Mouse (Mus musculus): ENCODE measurements around the gene Nfatc2. TPM values are rescaled to one million over a fixed set of nuclear protein-coding genes. Genes with fewer than 3 reads are reported as not detected.

Gene Nfatc2
- polyA plus RNA-seq, 1 experiment from 2014 or later: 2.6 TPM

DNA sequence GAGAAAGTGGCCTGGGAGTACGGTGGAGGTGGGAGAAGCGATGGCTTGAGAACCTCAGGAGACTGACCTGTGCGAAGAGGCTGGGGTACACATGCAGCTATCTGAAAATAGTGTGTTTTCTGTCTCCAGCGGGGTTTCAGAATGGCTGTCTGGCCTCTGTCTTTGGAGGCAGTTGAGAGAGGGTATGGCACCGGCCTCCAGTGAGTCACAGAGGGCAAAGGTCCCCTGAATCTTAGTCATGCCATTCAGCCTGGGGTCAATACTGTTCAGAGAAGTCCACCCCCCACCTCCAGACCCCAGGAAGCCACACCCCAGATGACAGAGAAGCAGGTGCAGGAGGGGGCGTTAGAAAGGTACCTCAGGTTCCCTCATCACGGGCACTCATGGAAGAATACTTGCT, 83.7 kb downstream of the Nfatc2 start:
- 84% methylated on average over 7 of the region's 7 CpGs for WGBS
- no peaks in the 10 kb centered on the region for H3K4me1 ChIP-seq (ENCODE audit: insufficient read depth, low read length)
- no peak for ATAC-seq (ENCODE audit: low FRiP score, low TSS enrichment)
- no peak overlapping the region for H3K27ac ChIP-seq (ENCODE audit: low read length)
- no peaks in the 10 kb centered on the region for H3K27me3 ChIP-seq (ENCODE audit: insufficient read depth, low read length)
- H3K4me2 ChIP-seq (replicated peaks; ENCODE audit: low read depth, low read length): no peak overlapping the region
- H3K36me3 ChIP-seq (ENCODE audit: insufficient read depth, low read length): no peaks in the 10 kb centered on the region
- H3K9me3 ChIP-seq (ENCODE audit: low read length): no peaks in the 10 kb centered on the region
- H3K9ac ChIP-seq (replicated peaks; ENCODE audit: low read length): no peak overlapping the region
- no peak overlapping the region for H3K4me3 ChIP-seq (ENCODE audit: low read length)

DNA sequence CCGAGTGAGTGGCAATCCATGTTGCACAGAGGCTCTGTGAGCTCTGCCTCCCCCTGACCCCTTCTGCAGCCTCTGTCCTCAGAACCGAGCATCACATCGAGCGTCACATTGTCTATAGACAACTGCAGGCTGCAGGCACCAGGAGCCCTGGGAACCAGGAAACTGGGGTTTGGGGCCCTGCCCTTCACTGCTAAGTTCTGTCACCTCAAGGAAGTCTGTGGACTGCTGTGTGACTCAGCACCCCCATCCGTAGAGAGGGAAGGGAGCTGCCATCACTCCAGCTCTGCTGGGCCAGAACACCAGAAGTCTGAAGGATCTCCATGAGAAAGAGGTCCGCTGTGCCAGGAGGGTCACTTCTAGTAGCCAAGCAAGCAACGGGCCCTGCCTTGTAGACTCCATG, 84.7 kb downstream of the Nfatc2 start:
- Histone ChIP-seq H3K4me1 (ENCODE audit: insufficient read depth, low read length) (no peaks in the 10 kb centered on the region), H3K4me3 (ENCODE audit: low read length) (no peak overlapping the region), H3K4me2 (replicated peaks; ENCODE audit: low read depth, low read length) (no peak overlapping the region), H3K9me3 (ENCODE audit: low read length) (0 out of 2 replicates have a peak, but pooled peaks cover under 1% of the 10 kb centered on the region), H3K36me3 (ENCODE audit: insufficient read depth, low read length) (no peaks in the 10 kb centered on the region), H3K27ac (ENCODE audit: low read length) (no peak overlapping the region), H3K27me3 (ENCODE audit: insufficient read depth, low read length) (no peaks in the 10 kb centered on the region), H3K9ac (replicated peaks; ENCODE audit: low read length) (no peak overlapping the region)
- WGBS: 86% methylated on average over 7 of the region's 7 CpGs
- no peak for ATAC-seq (ENCODE audit: low FRiP score, low TSS enrichment)

DNA sequence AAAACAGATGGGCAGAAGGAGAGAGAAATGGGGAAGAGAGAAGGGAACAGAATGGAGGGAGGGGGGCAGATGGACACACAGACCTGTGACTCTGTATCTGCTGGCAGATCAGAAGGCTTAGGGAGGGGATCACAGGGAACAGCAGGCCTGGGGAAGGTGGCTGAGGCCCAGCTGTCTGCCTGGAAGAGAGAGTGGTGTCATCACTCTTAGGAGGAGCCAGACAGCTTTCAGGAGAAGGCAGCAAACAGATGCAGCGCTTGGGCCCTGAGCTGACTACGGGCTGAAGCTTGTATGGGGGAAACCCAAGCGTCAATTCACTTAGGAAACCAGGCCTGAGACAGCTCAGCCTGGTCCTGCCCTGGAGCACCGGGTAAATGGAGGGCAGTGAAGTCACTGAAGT, 86.0 kb downstream of the Nfatc2 start:
- Histone ChIP-seq H3K9ac (replicated peaks; ENCODE audit: low read length) (no peak overlapping the region), H3K4me1 (ENCODE audit: insufficient read depth, low read length) (no peaks in the 10 kb centered on the region), H3K27me3 (ENCODE audit: insufficient read depth, low read length) (no peaks in the 10 kb centered on the region), H3K4me3 (ENCODE audit: low read length) (no peak overlapping the region), H3K9me3 (ENCODE audit: low read length) (peaks cover 5% of the 10 kb centered on the region; the same call in 1 of the 2 replicates), H3K4me2 (replicated peaks; ENCODE audit: low read depth, low read length) (no peak overlapping the region), H3K27ac (ENCODE audit: low read length) (no peak overlapping the region), H3K36me3 (ENCODE audit: insufficient read depth, low read length) (no peaks in the 10 kb centered on the region)
- no peak for ATAC-seq (ENCODE audit: low FRiP score, low TSS enrichment)
- WGBS: 83% methylated on average over 4 of the region's 4 CpGs

DNA sequence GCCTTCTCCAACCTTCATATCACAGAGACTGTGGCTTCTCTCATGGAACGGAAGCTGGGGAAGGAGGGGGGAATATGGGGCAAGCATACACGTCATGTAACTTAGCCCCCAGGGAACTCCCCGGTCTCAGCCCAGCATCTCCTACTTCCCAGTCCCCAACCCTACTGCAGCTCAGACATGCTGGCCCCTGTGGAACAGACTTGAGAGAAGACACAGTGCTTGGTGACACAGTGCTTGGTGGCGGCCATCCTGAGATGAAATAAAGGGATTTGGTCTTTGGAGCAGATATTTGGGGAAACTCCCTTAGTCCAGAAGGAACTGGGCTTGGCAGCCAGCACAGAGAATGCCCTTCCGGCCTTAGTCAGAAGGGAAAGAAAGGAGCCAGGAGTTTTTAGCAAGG, 87.3 kb downstream of the Nfatc2 start:
- no peaks in the 10 kb centered on the region for H3K4me1 ChIP-seq (ENCODE audit: insufficient read depth, low read length)
- no peak overlapping the region for H3K4me2 ChIP-seq (replicated peaks; ENCODE audit: low read depth, low read length)
- H3K27me3 ChIP-seq (ENCODE audit: insufficient read depth, low read length): no peaks in the 10 kb centered on the region
- H3K4me3 ChIP-seq (ENCODE audit: low read length): no peak overlapping the region
- 84% methylated on average over 5 of the region's 5 CpGs for WGBS
- H3K36me3 ChIP-seq (ENCODE audit: insufficient read depth, low read length): no peaks in the 10 kb centered on the region
- no peak overlapping the region for H3K27ac ChIP-seq (ENCODE audit: low read length)
- ATAC-seq (ENCODE audit: low FRiP score, low TSS enrichment): no peak
- no peak overlapping the region for H3K9ac ChIP-seq (replicated peaks; ENCODE audit: low read length)
- peaks cover 5% of the 10 kb centered on the region; the same call in 1 of the 2 replicates for H3K9me3 ChIP-seq (ENCODE audit: low read length)

DNA sequence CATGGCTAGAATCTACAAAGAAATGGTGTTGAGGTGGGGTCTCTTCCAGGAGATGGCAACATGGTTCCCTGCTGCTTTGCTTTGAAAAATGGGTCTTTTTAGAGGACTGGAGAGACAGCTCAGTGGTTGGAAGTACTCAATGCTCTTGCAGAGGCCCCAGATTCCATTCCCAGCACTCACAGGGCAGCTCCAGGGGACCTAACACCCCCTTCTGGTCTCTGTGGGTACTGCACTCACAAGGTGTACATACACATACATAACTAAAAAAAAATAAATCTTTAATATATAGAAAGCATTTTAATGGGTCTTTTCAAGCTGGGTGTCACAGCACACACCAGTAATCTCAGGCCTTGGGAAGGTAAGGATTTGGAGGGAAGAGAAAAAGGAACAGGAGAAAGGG, 89.9 kb downstream of the Nfatc2 start:
- H3K9ac ChIP-seq (replicated peaks; ENCODE audit: low read length): no peak overlapping the region
- no peak overlapping the region for H3K27ac ChIP-seq (ENCODE audit: low read length)
- no peaks in the 10 kb centered on the region for H3K36me3 ChIP-seq (ENCODE audit: insufficient read depth, low read length)
- no peaks in the 10 kb centered on the region for H3K27me3 ChIP-seq (ENCODE audit: insufficient read depth, low read length)
- H3K4me1 ChIP-seq (ENCODE audit: insufficient read depth, low read length): no peaks in the 10 kb centered on the region
- no peak overlapping the region for H3K4me2 ChIP-seq (replicated peaks; ENCODE audit: low read depth, low read length)
- peaks cover 5% of the 10 kb centered on the region; the same call in 1 of the 2 replicates for H3K9me3 ChIP-seq (ENCODE audit: low read length)
- H3K4me3 ChIP-seq (ENCODE audit: low read length): no peak overlapping the region
- ATAC-seq (ENCODE audit: low FRiP score, low TSS enrichment): no peak

DNA sequence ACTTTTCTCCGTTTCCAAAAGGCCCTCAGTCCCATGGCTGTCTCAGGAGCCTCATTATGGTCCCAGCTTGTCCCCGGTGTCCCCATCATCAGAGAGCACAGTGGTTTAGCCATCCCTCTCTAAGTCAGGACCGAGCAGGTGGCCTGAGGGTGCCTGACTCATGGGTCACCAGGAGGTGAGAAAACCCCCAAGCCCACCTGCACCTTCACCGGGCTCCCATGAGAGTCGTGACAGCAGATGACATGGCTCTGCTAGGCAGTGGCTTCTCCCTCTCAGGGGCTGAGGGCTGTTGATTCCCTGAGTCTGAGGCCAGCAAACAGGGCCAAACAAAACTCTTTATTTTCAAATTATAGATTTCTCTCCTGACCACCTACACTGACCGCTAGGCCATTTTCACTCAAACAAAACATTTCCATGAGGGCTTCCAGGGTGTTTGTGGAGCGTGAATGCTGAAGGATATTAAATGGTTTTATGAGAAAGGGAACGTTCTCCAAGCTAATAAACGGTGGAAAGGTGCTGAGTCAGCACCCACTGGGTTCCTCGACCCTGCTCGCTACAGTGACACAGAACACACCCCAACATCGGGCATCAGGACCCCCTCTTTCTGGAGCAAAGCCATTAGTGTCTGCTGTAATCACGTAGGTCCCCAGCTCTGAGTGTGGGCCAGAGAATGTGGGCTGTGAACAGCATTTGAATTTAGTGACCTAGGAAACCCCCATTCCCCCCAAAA, 92.8 kb downstream of the Nfatc2 start:
- no peaks in the 10 kb centered on the region for H3K27me3 ChIP-seq (ENCODE audit: insufficient read depth, low read length)
- H3K4me2 ChIP-seq (replicated peaks; ENCODE audit: low read depth, low read length): no peak overlapping the region
- no peak overlapping the region for H3K27ac ChIP-seq (ENCODE audit: low read length)
- H3K9ac ChIP-seq (replicated peaks; ENCODE audit: low read length): no peak overlapping the region
- no peaks in the 10 kb centered on the region for H3K4me1 ChIP-seq (ENCODE audit: insufficient read depth, low read length)
- ATAC-seq (ENCODE audit: low FRiP score, low TSS enrichment): no peak
- WGBS: 76% methylated on average over 13 of the region's 13 CpGs
- no peaks in the 10 kb centered on the region for H3K36me3 ChIP-seq (ENCODE audit: insufficient read depth, low read length)
- peaks cover 5% of the 10 kb centered on the region; the same call in 1 of the 2 replicates for H3K9me3 ChIP-seq (ENCODE audit: low read length)
- no peak overlapping the region for H3K4me3 ChIP-seq (ENCODE audit: low read length)

DNA sequence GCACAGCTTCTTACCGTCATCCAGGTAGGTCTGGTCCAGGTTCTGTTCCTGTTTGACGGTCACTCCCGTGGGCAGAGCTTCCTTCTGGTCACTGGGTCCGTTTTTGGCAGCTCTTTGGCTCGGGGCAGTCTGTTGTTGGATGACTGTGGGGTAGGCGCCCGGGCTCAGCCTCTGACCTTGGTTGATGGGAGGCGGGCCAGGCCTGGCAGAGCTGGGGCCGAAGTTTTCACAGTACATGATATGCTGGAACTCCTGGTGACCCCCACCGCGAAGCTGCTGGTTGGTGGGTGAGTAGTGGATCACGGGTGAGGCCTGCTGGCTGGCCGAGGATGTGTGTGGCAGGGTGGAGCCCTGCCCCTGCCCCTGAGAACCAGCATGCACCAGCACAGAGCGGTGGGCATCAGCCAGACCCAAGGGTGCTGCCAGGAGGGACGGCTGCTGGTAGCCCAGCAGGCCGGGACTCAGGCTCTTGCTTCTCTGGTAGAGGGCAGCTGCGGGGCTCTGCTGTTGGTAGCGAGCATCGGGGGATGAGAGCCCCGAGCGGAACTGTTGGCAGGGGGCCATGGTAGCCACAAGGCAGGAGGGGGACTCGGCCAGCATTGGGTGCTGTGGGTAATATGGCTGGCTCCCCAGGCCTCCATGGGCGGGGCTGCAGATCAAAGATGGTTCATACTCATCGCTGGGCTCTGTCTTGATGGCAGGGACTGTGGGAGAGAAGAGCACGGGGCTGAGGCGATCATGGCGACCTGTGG, 96.8 kb downstream of the Nfatc2 start:
- Histone ChIP-seq H3K4me2 (replicated peaks; ENCODE audit: low read depth, low read length) (no peak overlapping the region), H3K4me1 (ENCODE audit: insufficient read depth, low read length) (peaks cover 5% of the 10 kb centered on the region; the same call in 1 of the 2 replicates), H3K9ac (replicated peaks; ENCODE audit: low read length) (no peak overlapping the region), H3K9me3 (ENCODE audit: low read length) (no peaks in the 10 kb centered on the region), H3K4me3 (ENCODE audit: low read length) (no peak overlapping the region), H3K27ac (ENCODE audit: low read length) (no peak overlapping the region), H3K27me3 (ENCODE audit: insufficient read depth, low read length) (no peaks in the 10 kb centered on the region), H3K36me3 (ENCODE audit: insufficient read depth, low read length) (no peaks in the 10 kb centered on the region)
- 0 out of 2 replicates have a peak, but pooled peaks have one; percentile 17 for ATAC-seq (ENCODE audit: low FRiP score, low TSS enrichment)
- WGBS: 84% methylated on average over 27 of the region's 27 CpGs

DNA sequence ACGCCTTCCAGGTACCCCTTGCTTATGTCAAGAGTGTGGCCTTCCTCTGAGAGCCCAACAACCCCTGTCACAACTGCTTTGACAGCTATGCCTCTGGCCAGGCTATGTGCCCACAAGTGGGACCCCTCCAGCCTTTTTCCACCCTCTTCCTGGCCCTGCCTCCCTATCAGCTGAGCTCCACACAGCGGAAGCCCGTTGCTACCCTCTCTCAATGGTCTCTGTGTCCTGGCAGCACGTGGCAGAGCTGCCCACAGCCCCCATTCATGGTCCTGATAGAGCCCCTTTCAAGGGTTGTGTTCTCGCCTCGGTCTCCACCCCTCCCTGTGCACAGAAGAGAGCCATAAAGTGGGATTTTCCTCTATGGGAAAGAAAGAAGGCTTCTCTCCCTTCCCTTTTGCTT, 97.7 kb downstream of the Nfatc2 start:
- no peaks in the 10 kb centered on the region for H3K36me3 ChIP-seq (ENCODE audit: insufficient read depth, low read length)
- no peaks in the 10 kb centered on the region for H3K9me3 ChIP-seq (ENCODE audit: low read length)
- no peak for ATAC-seq (ENCODE audit: low FRiP score, low TSS enrichment)
- WGBS: 73% methylated on average over 6 of the region's 6 CpGs
- H3K4me1 ChIP-seq (ENCODE audit: insufficient read depth, low read length): peaks cover 5% of the 10 kb centered on the region; the same call in 1 of the 2 replicates
- H3K9ac ChIP-seq (replicated peaks; ENCODE audit: low read length): no peak overlapping the region
- no peak overlapping the region for H3K27ac ChIP-seq (ENCODE audit: low read length)
- no peak overlapping the region for H3K4me3 ChIP-seq (ENCODE audit: low read length)
- H3K4me2 ChIP-seq (replicated peaks; ENCODE audit: low read depth, low read length): no peak overlapping the region
- H3K27me3 ChIP-seq (ENCODE audit: insufficient read depth, low read length): no peaks in the 10 kb centered on the region

DNA sequence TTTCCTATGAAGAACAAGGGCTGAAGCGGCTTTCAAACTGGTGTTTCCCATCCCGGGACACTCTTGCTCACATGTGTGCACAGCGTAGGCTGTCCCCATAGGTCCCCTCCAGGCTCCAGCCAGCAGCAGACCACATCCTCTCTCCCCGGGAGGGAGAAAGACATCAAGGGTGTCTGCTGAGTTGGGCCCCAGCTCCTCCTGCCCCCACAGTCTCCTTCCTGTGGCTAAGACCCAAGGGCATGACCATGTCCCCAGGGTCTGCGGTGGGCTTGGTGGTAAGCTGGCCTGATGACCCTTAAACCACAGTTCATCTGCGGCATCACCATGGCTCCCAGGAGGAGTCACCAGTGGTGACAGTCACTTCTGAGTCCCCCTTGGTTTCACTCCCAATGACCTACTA, 100.7 kb downstream of the Nfatc2 start:
- ATAC-seq (ENCODE audit: low FRiP score, low TSS enrichment): no peak
- Histone ChIP-seq H3K27me3 (ENCODE audit: insufficient read depth, low read length) (no peaks in the 10 kb centered on the region), H3K4me1 (ENCODE audit: insufficient read depth, low read length) (peaks cover 5% of the 10 kb centered on the region; the same call in 1 of the 2 replicates), H3K9me3 (ENCODE audit: low read length) (no peaks in the 10 kb centered on the region), H3K27ac (ENCODE audit: low read length) (no peak overlapping the region), H3K36me3 (ENCODE audit: insufficient read depth, low read length) (no peaks in the 10 kb centered on the region), H3K4me3 (ENCODE audit: low read length) (no peak overlapping the region), H3K4me2 (replicated peaks; ENCODE audit: low read depth, low read length) (no peak overlapping the region), H3K9ac (replicated peaks; ENCODE audit: low read length) (no peak overlapping the region)
- 79% methylated on average over 6 of the region's 6 CpGs for WGBS

DNA sequence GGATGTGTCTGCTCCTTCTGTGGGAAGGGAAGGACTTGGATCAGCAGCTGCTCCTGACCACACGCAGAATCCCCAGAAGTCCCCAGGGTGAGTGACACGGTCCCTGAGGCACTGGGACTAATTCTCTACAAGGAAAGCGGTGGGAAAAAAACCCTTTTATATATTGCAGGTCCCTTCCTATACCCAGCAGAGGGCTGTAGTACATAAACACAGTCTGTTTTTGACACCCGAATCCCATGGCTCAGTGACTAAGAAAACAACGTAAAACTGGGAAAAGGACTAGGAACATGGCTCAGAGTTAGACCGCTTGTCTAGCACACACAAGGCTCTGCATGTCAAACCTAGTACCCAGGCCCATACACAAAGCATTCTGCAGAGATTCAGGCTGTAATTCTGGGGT, 101.2 kb downstream of the Nfatc2 start:
- Histone ChIP-seq H3K9me3 (ENCODE audit: low read length) (no peaks in the 10 kb centered on the region), H3K4me3 (ENCODE audit: low read length) (no peak overlapping the region), H3K4me1 (ENCODE audit: insufficient read depth, low read length) (peaks cover 5% of the 10 kb centered on the region; the same call in 1 of the 2 replicates), H3K9ac (replicated peaks; ENCODE audit: low read length) (no peak overlapping the region), H3K4me2 (replicated peaks; ENCODE audit: low read depth, low read length) (no peak overlapping the region), H3K27me3 (ENCODE audit: insufficient read depth, low read length) (no peaks in the 10 kb centered on the region), H3K27ac (ENCODE audit: low read length) (no peak overlapping the region), H3K36me3 (ENCODE audit: insufficient read depth, low read length) (no peaks in the 10 kb centered on the region)
- WGBS: 32% methylated on average over 6 of the region's 6 CpGs
- no peak for ATAC-seq (ENCODE audit: low FRiP score, low TSS enrichment)

Data from kidney, embryonic 16.5 days (tissue).